Mouse (Mus musculus) liver, embryonic 16.5 days (tissue): ENCODE measurements around the gene Slc25a19. TPM values are rescaled to one million over a fixed set of nuclear protein-coding genes. Genes with fewer than 3 reads are reported as not detected.

Source experiments
- ATAC-seq: fragments of 200-750 bp; cut with Nextera tagmentation; 2 replicates; pipeline ENCODE4 v1.8.0; 2017; ENCODE audit warnings: low read depth, mild to moderate bottlenecking, moderate number of reproducible peaks, moderate library complexity
- H3K27ac ChIP-seq: fragments of 300-500 bp; sonication (generic); 2 replicates; pipeline ENCODE4 v1.5.1; 2014; ENCODE audit warnings: mild to moderate bottlenecking, low read length
- H3K27me3 ChIP-seq: fragments of 300-500 bp; sonication (generic); 2 replicates; pipeline ENCODE4 v1.6.1; 2014; ENCODE audit warnings: low read depth, low read length, mixed read lengths; ENCODE audit not compliant: control insufficient read depth, insufficient read depth
- H3K36me3 ChIP-seq: fragments of 300-500 bp; sonication (generic); 2 replicates; pipeline ENCODE4 v1.6.1; 2014; ENCODE audit warnings: mild to moderate bottlenecking; ENCODE audit not compliant: control insufficient read depth, insufficient read depth
- H3K4me1 ChIP-seq: fragments of 300-500 bp; sonication (generic); 2 replicates; pipeline ENCODE4 v1.6.1; 2014; ENCODE audit warnings: low read depth, low read length, mixed read lengths; ENCODE audit not compliant: control insufficient read depth
- H3K4me2 ChIP-seq: fragments of 300-500 bp; sonication (generic); 2 replicates; pipeline ENCODE4 v1.6.1; 2014; ENCODE audit warnings: low read depth, low read length, mixed read lengths
- H3K4me3 ChIP-seq: fragments of 300-500 bp; sonication (generic); 2 replicates; pipeline ENCODE4 v1.5.1; 2014; ENCODE audit warnings: low read depth, mild to moderate bottlenecking, low read length
- H3K9ac ChIP-seq: fragments of 300-500 bp; sonication (generic); 2 replicates; pipeline ENCODE4 v1.6.1; 2014; ENCODE audit warnings: low read depth, low read length
- H3K9me3 ChIP-seq: fragments of 300-500 bp; sonication (generic); replicated peaks from 2 replicates; pipeline ENCODE4 v1.6.1; 2016; ENCODE audit warnings: low read length; ENCODE audit not compliant: control insufficient read depth
- WGBS: fragments of 180-500 bp; shearing (Covaris S2); extraction: QIAGEN DNeasy Blood & Tissue Kit; methylation state at CpG from one replicate; pipeline ENCODE4 v1.1.7; 2014; ENCODE audit not compliant: insufficient replicate concordance; 5-methylcytosine and 5-hydroxymethylcytosine counted together
- polyA plus RNA-seq: library from polyadenylated mRNA; unstranded; fragments of >200 nt; fragmentation: Nextera tagmentation; extraction: Ambion mirVana; gene quantifications from 2 replicates; pipeline ENCODE4 v1.2.1, GENCODE M21; 2015

The Slc25a19 gene
- polyA plus RNA-seq, 1 experiment from 2014 or later = 8.7 TPM

DNA sequence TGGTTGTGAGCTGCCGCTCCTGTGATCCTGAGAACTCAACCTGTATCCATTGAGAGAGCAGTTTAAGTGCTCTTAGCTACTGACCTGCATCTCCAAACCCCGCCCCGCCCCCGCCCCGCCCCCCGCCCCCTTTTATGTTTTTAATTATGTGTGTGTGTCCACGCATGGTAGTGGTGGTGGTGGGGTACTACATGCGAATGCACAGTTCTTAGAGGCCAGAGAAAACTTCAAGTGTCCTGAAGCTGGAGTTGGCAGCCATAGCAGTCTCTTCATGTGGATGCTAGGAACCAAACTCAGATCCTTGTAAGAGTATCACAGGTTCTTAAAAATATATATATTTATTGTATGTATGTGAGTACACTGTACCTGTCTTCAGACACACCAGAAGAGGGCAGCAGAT, 7.4 kb upstream of the Slc25a19 start:
- WGBS = 64% methylated on average over 8 of the region's 8 CpGs
- H3K4me1 ChIP-seq = peaks cover 4% of the 10 kb centered on the region
- H3K27me3 ChIP-seq = no peaks in the 10 kb centered on the region
- no peak overlapping the region for H3K4me2 ChIP-seq
- no peaks in the 10 kb centered on the region for H3K36me3 ChIP-seq
- H3K4me3 ChIP-seq = no peak overlapping the region
- H3K9ac ChIP-seq = no peak overlapping the region
- no peak for ATAC-seq
- no peak overlapping the region for H3K27ac ChIP-seq
- no peaks in the 10 kb centered on the region for H3K9me3 ChIP-seq

- H3K36me3 ChIP-seq = no peaks in the 10 kb centered on the region
- peaks cover 4% of the 10 kb centered on the region for H3K4me1 ChIP-seq
- H3K9ac ChIP-seq = no peak overlapping the region
- WGBS = 65% methylated on average over 8 of the region's 8 CpGs
- ATAC-seq = no peak
- no peak overlapping the region for H3K27ac ChIP-seq
- H3K4me3 ChIP-seq = no peak overlapping the region
- H3K9me3 ChIP-seq = no peaks in the 10 kb centered on the region
- H3K27me3 ChIP-seq = no peaks in the 10 kb centered on the region
- H3K4me2 ChIP-seq = no peak overlapping the region
Measured at GRCm38 (mm10) chr11:115635041-115635440, 6.9 kb upstream of the Slc25a19 start.

DNA sequence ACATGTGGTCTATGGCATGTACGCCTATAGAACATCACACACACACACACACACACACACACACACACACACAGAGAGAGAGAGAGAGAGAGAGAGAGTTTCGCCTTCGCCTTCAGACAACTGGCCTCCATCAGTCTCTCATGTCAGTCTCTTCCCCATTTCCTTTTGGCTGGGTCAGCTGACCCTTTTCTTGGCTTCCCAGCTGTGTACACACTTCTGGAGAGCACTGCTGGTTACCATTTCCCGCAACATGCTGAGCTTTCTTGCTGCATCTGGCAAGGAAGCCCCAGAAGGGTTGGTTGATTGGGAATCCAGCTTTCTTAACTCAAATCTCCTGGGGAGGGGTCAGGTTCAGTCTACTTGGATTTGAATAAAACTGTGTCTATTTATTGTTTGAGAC, 6.0 kb upstream of the Slc25a19 start:
- 61% methylated on average over 4 of the region's 4 CpGs for WGBS
- Histone ChIP-seq H3K4me2 (no peak overlapping the region), H3K36me3 (no peaks in the 10 kb centered on the region), H3K27me3 (no peaks in the 10 kb centered on the region), H3K4me3 (no peak overlapping the region), H3K27ac (no peak overlapping the region), H3K9ac (no peak overlapping the region), H3K4me1 (peaks cover 4% of the 10 kb centered on the region), H3K9me3 (no peaks in the 10 kb centered on the region)
- ATAC-seq = no peak

DNA sequence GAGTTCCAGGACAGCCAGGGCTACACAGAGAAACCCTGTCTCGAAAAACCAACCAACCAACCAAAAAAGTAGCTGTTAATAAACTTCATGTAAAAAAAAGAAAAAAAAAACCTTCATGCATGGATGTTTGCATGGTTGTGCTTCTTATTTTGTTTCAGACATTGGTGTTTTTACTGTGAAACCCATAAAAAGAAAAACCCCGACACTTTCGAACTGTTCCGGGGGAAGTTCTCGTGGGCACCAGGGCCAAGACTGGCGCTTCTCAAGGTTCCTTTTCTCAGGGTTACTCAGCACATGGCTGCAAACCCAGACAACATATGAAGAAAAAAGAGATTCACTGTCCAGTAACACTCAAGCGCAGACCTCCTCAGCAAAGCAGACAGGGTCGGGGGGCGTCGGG, 4.8 kb upstream of the Slc25a19 start:
- 52% methylated on average over 10 of the region's 10 CpGs for WGBS
- Histone ChIP-seq H3K9ac (no peak overlapping the region), H3K27ac (no peak overlapping the region), H3K9me3 (no peaks in the 10 kb centered on the region), H3K4me1 (peaks cover 4% of the 10 kb centered on the region; the same call in 1 of the 2 replicates), H3K27me3 (no peaks in the 10 kb centered on the region), H3K4me2 (no peak overlapping the region), H3K36me3 (no peaks in the 10 kb centered on the region), H3K4me3 (no peak overlapping the region)
- no peak for ATAC-seq

GRCm38 (mm10) chr11:115632247-115632646, 4.2 kb upstream of the Slc25a19 start:
- H3K27ac ChIP-seq = no peak overlapping the region
- ATAC-seq = no peak
- WGBS = 63% methylated on average over 7 of the region's 7 CpGs
- H3K4me3 ChIP-seq = no peak overlapping the region
- H3K4me2 ChIP-seq = no peak overlapping the region
- no peaks in the 10 kb centered on the region for H3K9me3 ChIP-seq
- H3K27me3 ChIP-seq = no peaks in the 10 kb centered on the region
- H3K36me3 ChIP-seq = no peaks in the 10 kb centered on the region
- H3K9ac ChIP-seq = no peak overlapping the region
- H3K4me1 ChIP-seq = peaks cover 8% of the 10 kb centered on the region

GRCm38 (mm10) chr11:115631505-115631890, 3.4 kb upstream of the Slc25a19 start:
- Histone ChIP-seq H3K27me3 (no peaks in the 10 kb centered on the region), H3K4me1 (peaks cover 15% of the 10 kb centered on the region), H3K36me3 (no peaks in the 10 kb centered on the region), H3K9me3 (no peaks in the 10 kb centered on the region), H3K9ac (no peak overlapping the region), H3K4me2 (peak overlapping the region; percentile 38), H3K27ac (0 out of 2 replicates have a peak overlapping the region, but pooled peaks have one; percentile 19), H3K4me3 (no peak overlapping the region)
- 12% methylated on average over 3 of the region's 3 CpGs for WGBS
- no peak for ATAC-seq

GRCm38 (mm10) chr11:115630532-115631504, 2.7 kb upstream of the Slc25a19 start:
- no peaks in the 10 kb centered on the region for H3K36me3 ChIP-seq
- peak overlapping the region; percentile 38 for H3K4me2 ChIP-seq
- peaks cover 15% of the 10 kb centered on the region for H3K4me1 ChIP-seq
- H3K27ac ChIP-seq = 0 out of 2 replicates have a peak overlapping the region, but pooled peaks have one; percentile 19
- 0 out of 2 replicates have a peak overlapping the region, but pooled peaks have one; percentile 8 for H3K4me3 ChIP-seq
- ATAC-seq = no peak
- no peaks in the 10 kb centered on the region for H3K27me3 ChIP-seq
- no peak overlapping the region for H3K9ac ChIP-seq
- 41% methylated on average over 16 of the region's 16 CpGs for WGBS
- no peaks in the 10 kb centered on the region for H3K9me3 ChIP-seq

- no peaks in the 10 kb centered on the region for H3K27me3 ChIP-seq
- H3K36me3 ChIP-seq = no peaks in the 10 kb centered on the region
- H3K9ac ChIP-seq = no peak overlapping the region
- no peaks in the 10 kb centered on the region for H3K9me3 ChIP-seq
- 68% methylated on average over 13 of the region's 13 CpGs for WGBS
- no peak for ATAC-seq
- peaks cover 15% of the 10 kb centered on the region for H3K4me1 ChIP-seq
- H3K27ac ChIP-seq = no peak overlapping the region
- H3K4me3 ChIP-seq = no peak overlapping the region
- H3K4me2 ChIP-seq = no peak overlapping the region
Measured at GRCm38 (mm10) chr11:115629734-115630531, 1.8 kb upstream of the Slc25a19 start.
